Mouse (Mus musculus) ES-E14 (cell line): ENCODE measurements at regions not wholly inside any gene's neighbourhood (a gene's known extent, or its start where the extent isn't known, plus 50 kb on each side); places are given as distances from the start of the nearest gene placed in this dataset.

Source experiments
- DNase-seq: peaks from one replicate; pipeline ENCODE4 v3.0.0-alpha.2; 2013; ENCODE audit warnings: low read depth, low spot score
- H3K27ac ChIP-seq: 2 replicates; pipeline ENCODE4 v1.5.1; 2012; ENCODE audit warnings: low read depth, mild to moderate bottlenecking, low read length, moderate library complexity, mixed read lengths; ENCODE audit not compliant: poor library complexity, insufficient read depth, severe bottlenecking
- H3K36me3 ChIP-seq: 2 replicates; pipeline ENCODE4 v1.6.1; 2012; ENCODE audit warnings: mild to moderate bottlenecking, low read length, moderate library complexity, mixed read lengths; ENCODE audit not compliant: control insufficient read depth, poor library complexity, insufficient read depth, severe bottlenecking
- H3K4me1 ChIP-seq, 2 experiments: fragments of 150-350 bp in 1 of 2; sonication (generic) in 1 of 2; 2 replicates each; pipeline ENCODE4 v1.6.1; 2012; ENCODE audit warnings: low read length in 2 of 2, mild to moderate bottlenecking in 1 of 2, mixed read lengths in 1 of 2; ENCODE audit not compliant: control insufficient read depth in 2 of 2, insufficient read depth in 2 of 2, poor library complexity in 1 of 2
- H3K4me3 ChIP-seq, 2 experiments: fragments of 150-350 bp in 1 of 2; sonication (generic) in 1 of 2; 2 replicates each; pipeline ENCODE4 v1.5.1; 2012; ENCODE audit warnings: low read length in 2 of 2, low read depth in 1 of 2, mild to moderate bottlenecking in 1 of 2, mixed read lengths in 1 of 2; ENCODE audit not compliant: insufficient read depth in 1 of 2, poor library complexity in 1 of 2, severe bottlenecking in 1 of 2
- H3K9ac ChIP-seq: 2 replicates; pipeline ENCODE4 v1.6.1; 2012; ENCODE audit warnings: low read depth, mild to moderate bottlenecking, low read length, mixed read lengths; ENCODE audit not compliant: poor library complexity, insufficient read depth, severe bottlenecking
- H3K9me3 ChIP-seq: fragments of 150-350 bp; sonication (generic); 2 replicates; pipeline ENCODE4 v1.6.1; 2012; ENCODE audit warnings: low read depth, mild to moderate bottlenecking, low read length; ENCODE audit not compliant: control insufficient read depth, insufficient read depth
- CHD2 ChIP-seq: IDR thresholded peaks from 2 replicates; pipeline ENCODE4 v1.6.1; 2014; ENCODE audit warnings: mild to moderate bottlenecking, low read depth, low read length, inconsistent platforms
- HCFC1 ChIP-seq: IDR thresholded peaks from 2 replicates; pipeline ENCODE4 v1.6.1; 2012; ENCODE audit warnings: low read length, inconsistent platforms, borderline replicate concordance; ENCODE audit not compliant: insufficient read depth
- MAFK ChIP-seq: IDR thresholded peaks from 2 replicates; pipeline ENCODE4 v1.6.1; 2014; ENCODE audit warnings: mild to moderate bottlenecking, low read depth, low read length, inconsistent platforms; ENCODE audit not compliant: insufficient read depth
- ZC3H11A ChIP-seq: IDR thresholded peaks from 2 replicates; pipeline ENCODE4 v1.6.1; 2012; ENCODE audit warnings: low read depth, mild to moderate bottlenecking, inconsistent platforms, low read length, borderline replicate concordance
- ZNF384 ChIP-seq: IDR thresholded peaks from 2 replicates; pipeline ENCODE4 v1.6.1; 2012; ENCODE audit warnings: low read depth, low read length, inconsistent platforms
- in situ Hi-C, 2 experiments: fragments of 600-800 bp; cut with MboI; formaldehyde crosslinking; loops; one replicate each; pipeline ENCODE4 v1.15.1; 2025; ENCODE audit warnings: low sequenced_read_pairs in 2 of 2, inconsistent platforms in 1 of 2; ENCODE audit not compliant: unreplicated experiment in 2 of 2

GRCm38 (mm10) chr4:95307134-95307533 is 250.2 kb upstream of the Fggy start:
- no peak overlapping the region for H3K27ac ChIP-seq
- in situ Hi-C loops = no loop called here
- H3K36me3 ChIP-seq = no peaks in the 10 kb centered on the region
- H3K4me3 ChIP-seq = no peak overlapping the region
- H3K9ac ChIP-seq = no peak overlapping the region
- TF ChIP-seq MAFK = no peak
- no peak for TF ChIP-seq ZC3H11A
- TF ChIP-seq ZNF384 = no peak
- no peaks in the 10 kb centered on the region for H3K9me3 ChIP-seq
- DNase-seq = no peak
- H3K4me1 ChIP-seq = no peaks in the 10 kb centered on the region

GRCm38 (mm10) chr4:95308469-95308895 is 248.8 kb upstream of the Fggy start:
- no peak for DNase-seq
- Histone ChIP-seq H3K27ac (no peak overlapping the region), H3K9me3 (no peaks in the 10 kb centered on the region), H3K9ac (no peak overlapping the region), H3K4me3 (no peak overlapping the region), H3K4me1 (no peaks in the 10 kb centered on the region), H3K36me3 (no peaks in the 10 kb centered on the region)
- in situ Hi-C loops = no loop called here
- TF ChIP-seq ZNF384 (no peak), MAFK (no peak), ZC3H11A (no peak), CHD2 (no peak), HCFC1 (no peak)

- Histone ChIP-seq H3K36me3 (no peaks in the 10 kb centered on the region), H3K4me1 (no peaks in the 10 kb centered on the region), H3K4me3 (no peak overlapping the region), H3K9ac (no peak overlapping the region), H3K27ac (no peak overlapping the region), H3K9me3 (no peaks in the 10 kb centered on the region)
- DNase-seq = no peak
- no peak for TF ChIP-seq HCFC1
- no peak for TF ChIP-seq ZNF384
- TF ChIP-seq CHD2 = no peak
- TF ChIP-seq ZC3H11A = no peak
- TF ChIP-seq MAFK = no peak
- in situ Hi-C loops = no loop called here
These were observed 246.9 kb upstream of the Fggy start for GRCm38 (mm10) chr4:95310410-95310809.

GRCm38 (mm10) chr4:95317821-95318290 is 239.5 kb upstream of the Fggy start:
- no peaks in the 10 kb centered on the region for H3K9me3 ChIP-seq
- no peaks in the 10 kb centered on the region for H3K36me3 ChIP-seq
- no peak overlapping the region for H3K4me3 ChIP-seq
- TF ChIP-seq ZNF384 (no peak), MAFK (no peak), HCFC1 (no peak), CHD2 (no peak), ZC3H11A (no peak)
- no peak overlapping the region for H3K9ac ChIP-seq
- DNase-seq = no peak
- peaks cover 2 to 5% of the 10 kb centered on the region in 2 experiments; a peak in 2 of 4 replicates for H3K4me1 ChIP-seq
- no peak overlapping the region for H3K27ac ChIP-seq
- in situ Hi-C loops = no loop called here

GRCm38 (mm10) chr4:95318561-95318960 is 238.7 kb upstream of the Fggy start:
- peak; percentile 12 for DNase-seq
- Histone ChIP-seq H3K36me3 (no peaks in the 10 kb centered on the region), H3K9me3 (no peaks in the 10 kb centered on the region), H3K4me1 (peaks cover 2 to 5% of the 10 kb centered on the region in 2 experiments; a peak in 2 of 4 replicates), H3K4me3 (no peak overlapping the region), H3K9ac (no peak overlapping the region), H3K27ac (no peak overlapping the region)
- TF ChIP-seq HCFC1 = no peak
- no peak for TF ChIP-seq CHD2
- TF ChIP-seq MAFK = no peak
- TF ChIP-seq ZC3H11A = no peak
- in situ Hi-C loops = no loop called here
